Mouse (Mus musculus): ENCODE measurements around the gene Stat3.

Stat3 gene

GRCm38 (mm10) chr11:100890481-100890880, 48.9 kb downstream of the Stat3 start:
- no peak for DNase-seq (ENCODE audit: low spot score in 2 of 2)

DNA sequence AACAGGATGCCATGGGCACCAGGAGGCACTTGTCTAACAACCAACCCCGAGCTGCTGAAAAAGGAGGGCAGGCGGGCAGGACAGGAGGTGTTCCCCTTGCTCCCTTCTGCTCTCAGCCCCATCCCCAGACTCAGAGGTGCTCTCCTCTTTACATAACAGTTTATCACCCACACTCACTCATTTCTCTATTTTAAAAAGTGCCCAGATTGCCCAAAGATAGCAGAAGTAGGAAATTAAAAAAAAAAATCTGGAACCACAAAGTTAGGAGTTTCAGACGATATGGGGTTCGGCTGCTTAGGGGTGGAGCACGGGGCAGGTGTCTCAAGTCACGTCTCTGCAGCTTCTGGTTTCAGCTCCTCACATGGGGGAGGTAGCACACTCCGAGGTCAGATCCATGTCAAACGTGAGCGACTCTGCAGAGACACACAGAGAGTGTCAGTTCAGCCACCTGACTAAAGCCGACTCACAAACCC, 51.0 kb downstream of the Stat3 start:
- DNase-seq (ENCODE audit: low spot score in 2 of 2), result no peak

DNA sequence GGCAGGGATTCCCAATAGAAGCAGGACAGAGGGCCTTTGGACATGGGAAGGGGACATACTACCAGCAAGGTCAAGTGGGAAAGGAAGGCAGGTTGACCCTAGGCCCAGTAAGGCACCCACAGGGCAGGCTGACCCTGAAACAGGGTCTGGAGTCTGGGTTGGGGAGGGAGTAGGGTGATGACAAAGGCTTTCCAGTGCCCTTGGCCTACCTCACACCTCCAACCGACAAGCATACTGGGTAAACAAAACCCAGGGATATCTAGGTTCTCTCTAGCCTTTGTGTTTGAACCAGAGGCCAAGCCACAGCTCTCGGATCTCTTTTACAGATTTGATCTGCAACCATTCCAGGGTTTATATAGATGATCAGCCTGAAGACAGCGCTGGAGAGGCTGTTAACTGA, 51.6 kb downstream of the Stat3 start:
- DNase-seq (ENCODE audit: low spot score in 2 of 2), result no peak

DNA sequence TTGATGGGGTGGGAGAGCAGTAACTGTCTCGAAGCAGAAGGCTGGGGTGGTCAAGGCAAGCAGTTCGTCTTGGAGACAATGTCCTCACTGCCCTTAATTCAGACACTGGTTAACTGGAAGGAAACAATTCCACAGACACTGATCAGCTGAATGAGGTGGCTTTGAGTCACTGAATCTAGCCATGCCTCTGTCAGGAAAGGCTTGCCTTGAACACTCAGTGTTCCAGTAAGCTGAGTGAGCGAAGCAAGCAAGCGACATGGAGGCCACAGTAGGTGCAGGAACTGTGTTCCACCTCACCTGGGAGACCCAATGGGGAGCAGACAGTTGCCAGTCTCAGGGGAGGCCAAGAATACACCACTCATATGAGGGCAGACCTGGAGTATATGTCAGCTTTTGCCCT, 52.1 kb downstream of the Stat3 start:
- DNase-seq (ENCODE audit: low spot score in 2 of 2), result no peak

DNA sequence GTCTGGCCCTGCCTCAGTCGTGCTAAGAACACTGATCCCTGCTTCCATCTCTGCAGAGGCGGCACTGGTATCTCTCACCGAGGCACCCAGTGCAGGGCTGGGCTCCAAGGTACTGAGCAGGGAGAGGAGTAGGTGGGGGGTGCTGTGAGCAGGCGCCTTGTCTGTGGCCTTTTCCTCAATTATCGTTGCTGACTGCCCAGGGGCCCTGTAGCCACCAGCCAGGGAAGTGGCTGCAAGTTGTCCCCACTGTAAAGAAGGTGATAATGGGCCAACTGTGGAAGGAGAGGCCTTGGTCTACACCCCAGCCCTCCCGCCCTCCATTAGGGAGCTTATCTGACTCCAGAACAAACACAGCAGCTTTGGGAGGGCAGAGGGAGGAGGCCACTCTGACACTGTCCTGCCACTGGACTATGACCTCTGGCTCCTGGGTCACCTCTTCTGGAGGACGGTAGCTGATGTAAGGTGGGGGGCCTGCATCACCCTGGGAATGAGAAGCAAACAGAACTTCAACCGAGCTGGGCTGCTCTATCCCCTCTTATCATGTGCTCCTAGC, 53.1 kb downstream of the Stat3 start:
- no peak for DNase-seq (ENCODE audit: low spot score in 2 of 2)

GRCm38 (mm10) chr11:100885472-100885871, 53.9 kb downstream of the Stat3 start:
- no peak for DNase-seq (ENCODE audit: low spot score in 2 of 2)

- no peak for DNase-seq (ENCODE audit: low spot score in 2 of 2)
These were observed 55.7 kb downstream of the Stat3 start for GRCm38 (mm10) chr11:100883640-100884039.

DNA sequence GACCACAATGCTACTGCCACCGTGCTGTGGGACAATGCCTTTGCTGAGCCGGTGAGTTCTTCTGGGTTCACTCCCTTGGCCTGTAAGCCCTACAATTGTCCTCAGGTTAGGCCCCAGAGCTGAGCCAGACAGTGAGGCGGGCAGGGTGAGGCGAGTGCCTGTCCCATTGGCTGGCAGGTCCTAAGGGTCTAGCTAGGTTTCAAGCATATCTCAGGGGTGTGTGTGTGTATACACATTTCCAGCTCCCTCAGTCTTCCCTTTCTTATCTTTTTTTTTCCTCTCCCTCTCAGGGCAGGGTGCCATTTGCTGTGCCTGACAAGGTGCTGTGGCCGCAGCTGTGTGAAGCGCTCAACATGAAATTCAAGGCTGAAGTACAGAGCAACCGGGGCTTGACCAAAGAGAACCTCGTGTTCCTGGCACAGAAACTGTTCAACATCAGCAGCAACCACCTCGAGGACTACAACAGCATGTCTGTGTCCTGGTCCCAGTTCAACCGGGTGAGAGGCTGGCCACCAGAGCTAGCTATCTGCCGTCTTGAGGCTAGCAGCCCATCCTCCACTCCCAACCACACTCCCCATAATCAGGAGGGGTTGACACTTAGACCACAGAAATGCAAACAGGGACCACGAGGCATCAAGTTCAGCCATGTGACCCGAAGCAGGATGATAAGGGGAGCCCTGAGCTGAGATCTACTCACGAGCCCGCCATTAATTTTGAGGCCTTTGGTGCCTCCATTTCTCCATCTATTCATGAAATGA, 59.8 kb downstream of the Stat3 start:
- no peak for DNase-seq (ENCODE audit: low spot score in 2 of 2)

DNA sequence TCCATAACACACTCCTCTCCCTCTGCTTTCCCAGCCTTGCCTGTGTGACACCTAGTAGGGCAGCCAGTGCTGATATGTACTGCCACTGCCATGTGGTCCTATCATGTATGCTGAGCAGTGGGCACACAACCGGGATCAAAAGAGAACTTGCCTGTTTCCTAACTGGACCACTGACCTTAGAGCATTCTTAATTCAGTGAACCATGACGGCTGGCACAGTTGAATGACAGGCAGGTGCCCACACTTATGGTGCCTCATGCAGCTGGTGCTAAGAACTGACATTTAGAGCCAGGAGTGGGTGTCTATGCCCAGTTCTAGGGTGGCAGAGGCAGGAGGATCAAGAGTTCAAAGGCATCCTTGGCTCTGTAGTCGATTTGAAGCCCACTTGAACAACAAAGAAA, 63.6 kb downstream of the Stat3 start:
- DNase-seq (ENCODE audit: low spot score in 2 of 2), result no peak

GRCm38 (mm10) chr11:100870968-100871350, 68.4 kb downstream of the Stat3 start:
- no peak for DNase-seq (ENCODE audit: low spot score in 2 of 2)

- DNase-seq (ENCODE audit: low spot score in 2 of 2), result no peak
These were observed 68.9 kb downstream of the Stat3 start for GRCm38 (mm10) chr11:100870256-100870967.

- no peak for DNase-seq (ENCODE audit: low spot score in 2 of 2)
These were observed 73.7 kb downstream of the Stat3 start for GRCm38 (mm10) chr11:100865618-100866017.

GRCm38 (mm10) chr11:100863141-100863540, 76.2 kb downstream of the Stat3 start:
- DNase-seq (ENCODE audit: low spot score in 2 of 2), result no peak

DNA sequence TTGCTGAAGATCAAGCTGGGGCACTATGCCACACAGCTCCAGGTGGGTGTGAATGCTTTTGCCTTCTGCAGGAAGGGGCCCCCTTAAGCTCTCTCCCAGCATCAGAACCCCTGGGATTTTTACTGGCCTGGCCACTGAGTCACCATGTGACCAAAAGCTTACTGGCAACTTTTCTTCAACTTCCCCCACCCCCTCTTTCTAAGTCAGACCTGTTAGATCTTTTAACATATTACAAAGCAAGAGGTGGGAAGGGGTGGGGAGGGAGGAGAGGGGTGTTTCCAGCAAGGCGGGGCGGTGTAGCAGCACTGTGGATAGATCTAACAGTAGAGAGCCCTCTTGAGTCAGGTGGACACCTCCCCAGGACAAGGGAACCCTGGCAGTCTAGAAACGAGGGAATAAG, 77.5 kb downstream of the Stat3 start:
- DNase-seq (ENCODE audit: low spot score in 2 of 2), result no peak

- no peak for DNase-seq (ENCODE audit: low spot score in 2 of 2)
These were observed 78.0 kb downstream of the Stat3 start for GRCm38 (mm10) chr11:100861335-100861734.

GRCm38 (mm10) chr11:100860198-100861048, 78.9 kb downstream of the Stat3 start:
- DNase-seq (ENCODE audit: low spot score in 2 of 2), result peak; percentile 72 to 87

- no peak for DNase-seq (ENCODE audit: low spot score in 2 of 2)
These were observed 79.7 kb downstream of the Stat3 start for GRCm38 (mm10) chr11:100859579-100860075.

DNA sequence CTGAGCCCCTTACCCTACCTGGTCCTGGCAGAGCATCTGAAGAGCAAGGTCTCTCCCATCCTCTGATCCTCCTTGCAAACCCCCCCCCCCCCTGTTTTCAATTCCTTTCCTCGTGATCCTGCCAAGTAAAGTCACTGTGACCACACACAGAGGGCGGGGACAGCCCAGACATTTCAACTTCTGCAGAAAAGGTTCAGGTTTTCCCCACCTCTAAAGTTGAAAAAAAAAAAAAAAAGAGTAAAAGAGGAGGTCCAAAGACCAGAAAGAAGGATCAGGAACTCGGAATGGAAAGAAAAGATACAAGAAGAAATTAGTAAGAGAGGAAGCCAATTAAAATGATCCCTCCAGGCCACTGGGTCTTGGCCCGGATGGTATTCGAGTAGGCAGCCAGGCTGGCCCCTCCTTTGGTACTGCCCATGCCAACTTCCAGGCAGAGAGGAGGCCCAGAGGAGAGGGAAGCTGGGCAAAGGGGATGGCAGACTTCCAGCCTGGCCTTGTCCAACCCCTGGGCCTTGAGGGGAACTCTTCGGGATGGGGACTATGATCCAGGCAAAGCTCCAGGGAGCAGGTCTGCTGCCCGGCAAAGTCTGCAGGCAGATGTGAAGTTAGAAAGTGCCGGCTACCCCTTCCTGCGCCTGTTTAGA, 80.3 kb downstream of the Stat3 start, which contains the start of gene Stat5a:
TSS of gene Stat5a (plus strand) at position 417 of the 644 bp plus-strand sequence.
- DNase-seq (ENCODE audit: low spot score in 2 of 2), result peak in 1 of 2 experiments; percentile 78

GRCm38 (mm10) chr11:100857960-100858359, 81.4 kb downstream of the Stat3 start:
- DNase-seq (ENCODE audit: low spot score in 2 of 2), result no peak

DNA sequence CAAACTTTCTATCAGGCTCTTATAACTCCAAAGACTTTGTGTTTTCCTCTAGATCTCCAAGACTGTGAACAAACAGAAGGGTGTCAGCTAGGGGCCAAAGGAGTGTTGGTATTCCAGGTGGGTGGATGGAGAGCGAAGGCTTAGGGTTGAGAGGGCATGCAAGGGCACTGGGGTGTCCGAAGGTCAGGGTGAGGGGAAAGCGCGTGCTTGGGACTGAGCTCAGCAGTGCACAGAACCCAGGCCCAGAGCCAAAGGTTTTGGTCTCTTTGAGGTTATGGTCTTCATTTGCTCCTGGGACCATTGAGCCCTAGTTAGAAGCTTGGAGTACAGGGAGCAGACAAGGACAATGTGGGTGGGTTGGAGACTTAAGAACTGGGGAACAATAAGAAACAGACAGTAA, 84.2 kb downstream of the Stat3 start:
- no peak for DNase-seq (ENCODE audit: low spot score in 2 of 2)

DNA sequence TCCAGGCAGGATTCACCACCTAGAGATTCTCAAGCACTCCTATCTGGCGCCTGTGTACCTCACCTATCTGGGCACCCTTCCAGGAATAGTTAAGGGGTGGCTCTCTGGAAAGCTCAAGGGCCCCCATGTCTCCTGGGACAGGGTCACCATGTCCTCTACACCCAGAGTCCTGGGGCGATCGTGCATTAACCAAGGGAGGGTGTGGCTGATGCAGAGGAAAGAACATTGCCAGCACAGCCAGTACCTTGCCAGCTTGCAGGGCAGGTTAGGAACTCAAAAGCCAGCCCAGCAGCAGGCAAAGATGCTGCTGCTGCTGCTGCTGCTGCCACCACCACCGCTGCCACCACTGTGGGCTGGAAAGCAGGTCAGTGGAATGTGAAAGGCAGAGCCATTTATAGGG, 85.1 kb downstream of the Stat3 start:
- no peak for DNase-seq (ENCODE audit: low spot score in 2 of 2)
